Mouse (Mus musculus) hindbrain, embryonic 10.5 days (tissue): ENCODE measurements around the gene Bnc2. TPM values are rescaled to one million over a fixed set of nuclear protein-coding genes. Genes with fewer than 3 reads are reported as not detected.

ENCODE experiments used
- DNase-seq: peaks from one replicate; pipeline ENCODE4 v3.0.0-alpha.2; 2017; ENCODE audit warnings: low spot score
- H3K27ac ChIP-seq: fragments of 300-500 bp; sonication (generic); 2 replicates; pipeline ENCODE4 v1.5.1; 2016; ENCODE audit warnings: mild to moderate bottlenecking, moderate library complexity
- H3K27me3 ChIP-seq: fragments of 300-500 bp; sonication (generic); 2 replicates; pipeline ENCODE4 v1.6.1; 2016; ENCODE audit warnings: mild to moderate bottlenecking; ENCODE audit not compliant: poor library complexity, insufficient read depth, severe bottlenecking
- H3K36me3 ChIP-seq: fragments of 300-500 bp; sonication (generic); 2 replicates; pipeline ENCODE4 v1.6.1; 2016; ENCODE audit warnings: mild to moderate bottlenecking, moderate library complexity
- H3K4me1 ChIP-seq: fragments of 300-500 bp; sonication (generic); replicated peaks from 2 replicates; pipeline ENCODE4 v1.6.1; 2016; ENCODE audit warnings: mild to moderate bottlenecking
- H3K4me3 ChIP-seq: fragments of 300-500 bp; sonication (generic); 2 replicates; pipeline ENCODE4 v1.5.1; 2016; ENCODE audit warnings: mild to moderate bottlenecking, moderate library complexity
- H3K9me3 ChIP-seq: fragments of 300-500 bp; sonication (generic); 2 replicates; pipeline ENCODE4 v1.6.1; 2016; ENCODE audit warnings: mild to moderate bottlenecking, moderate library complexity
- WGBS: fragments of 180-500 bp; shearing (Covaris S2); methylation state at CpG from one replicate; pipeline ENCODE4 v1.1.7; 2016; 5-methylcytosine and 5-hydroxymethylcytosine counted together
- polyA plus RNA-seq: library from polyadenylated mRNA; unstranded; fragments of >200 nt; fragmentation: Nextera tagmentation; extraction: Ambion mirVana; gene quantifications from 2 replicates; pipeline ENCODE4 v1.2.1, GENCODE M21; 2016

Bnc2 gene
- polyA plus RNA-seq, 1 experiment from 2014 or later = 5.2 TPM

DNA sequence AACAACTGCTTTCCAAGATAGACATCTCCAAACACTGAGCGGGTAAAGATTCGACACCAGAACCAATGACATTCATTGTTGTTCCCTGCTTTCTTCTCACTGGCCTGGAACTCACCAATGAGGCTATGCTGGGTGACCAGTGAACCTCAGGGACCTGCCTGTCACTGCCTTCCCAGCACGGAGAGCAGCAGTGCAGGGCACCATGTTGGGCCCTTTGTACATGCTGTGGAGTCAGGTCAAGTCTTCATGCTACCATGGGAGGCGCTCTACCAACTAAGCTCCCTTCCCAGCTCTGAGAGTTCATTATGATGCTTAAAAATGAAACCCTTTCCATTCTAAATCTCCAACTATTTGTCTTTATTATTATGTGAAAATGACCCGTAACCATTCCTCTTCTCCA lies 6.8 kb downstream of the Bnc2 start:
- DNase-seq = no peak
- Histone ChIP-seq H3K4me3 (no peak overlapping the region), H3K4me1 (peaks cover 18% of the 10 kb centered on the region), H3K36me3 (no peaks in the 10 kb centered on the region), H3K27ac (no peak overlapping the region), H3K9me3 (no peaks in the 10 kb centered on the region), H3K27me3 (peaks cover 56% of the 10 kb centered on the region)
- WGBS = 80% methylated on average over 5 of the region's 5 CpGs

GRCm38 (mm10) chr4:84662228-84663065 lies 12.6 kb downstream of the Bnc2 start:
- DNase-seq = no peak
- H3K4me1 ChIP-seq = no peaks in the 10 kb centered on the region
- H3K36me3 ChIP-seq = no peaks in the 10 kb centered on the region
- no peaks in the 10 kb centered on the region for H3K9me3 ChIP-seq
- H3K4me3 ChIP-seq = no peak overlapping the region
- WGBS = 84% methylated on average over 5 of the region's 5 CpGs
- H3K27ac ChIP-seq = no peak overlapping the region
- H3K27me3 ChIP-seq = peaks cover 7% of the 10 kb centered on the region

GRCm38 (mm10) chr4:84661341-84661740 lies 13.7 kb downstream of the Bnc2 start:
- no peaks in the 10 kb centered on the region for H3K9me3 ChIP-seq
- H3K27me3 ChIP-seq = 0 out of 2 replicates have a peak, but pooled peaks cover under 1% of the 10 kb centered on the region
- WGBS = 84% methylated on average over 3 of the region's 3 CpGs
- no peaks in the 10 kb centered on the region for H3K4me1 ChIP-seq
- no peak overlapping the region for H3K4me3 ChIP-seq
- DNase-seq = no peak
- H3K36me3 ChIP-seq = no peaks in the 10 kb centered on the region
- no peak overlapping the region for H3K27ac ChIP-seq

- 57% methylated on average over 8 of the region's 8 CpGs for WGBS
These were observed 23.3 kb downstream of the Bnc2 start for GRCm38 (mm10) chr4:84651786-84652185.

DNA sequence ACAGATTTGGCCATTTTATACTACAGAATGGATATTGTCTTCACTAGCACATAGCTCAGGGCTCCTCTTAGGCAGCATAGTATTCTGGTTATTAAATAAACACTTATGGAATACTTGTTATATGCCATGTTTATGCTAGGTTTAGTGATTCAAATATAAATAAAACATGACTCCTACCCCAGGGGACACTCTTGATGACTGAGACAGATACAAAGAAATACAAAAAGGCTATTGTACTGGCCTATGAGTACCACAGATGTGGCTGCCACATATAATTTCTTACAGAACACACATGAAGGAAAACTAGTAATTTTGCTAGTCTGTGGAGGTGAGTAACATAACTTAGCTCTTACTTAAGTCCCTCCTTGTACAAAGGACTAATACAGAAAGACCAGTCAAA lies 28.5 kb downstream of the Bnc2 start:
- no peak overlapping the region for H3K4me3 ChIP-seq

More at GRCm38 (mm10) chr4:84651786-84652185, 23.3 kb downstream of the Bnc2 start:
- Histone ChIP-seq H3K4me3 (no peak overlapping the region), H3K36me3 (no peaks in the 10 kb centered on the region), H3K9me3 (no peaks in the 10 kb centered on the region), H3K27me3 (0 out of 2 replicates have a peak, but pooled peaks cover 5% of the 10 kb centered on the region), H3K27ac (no peak overlapping the region), H3K4me1 (no peaks in the 10 kb centered on the region; the same call in 1 of the 2 replicates)
- DNase-seq = no peak

DNA sequence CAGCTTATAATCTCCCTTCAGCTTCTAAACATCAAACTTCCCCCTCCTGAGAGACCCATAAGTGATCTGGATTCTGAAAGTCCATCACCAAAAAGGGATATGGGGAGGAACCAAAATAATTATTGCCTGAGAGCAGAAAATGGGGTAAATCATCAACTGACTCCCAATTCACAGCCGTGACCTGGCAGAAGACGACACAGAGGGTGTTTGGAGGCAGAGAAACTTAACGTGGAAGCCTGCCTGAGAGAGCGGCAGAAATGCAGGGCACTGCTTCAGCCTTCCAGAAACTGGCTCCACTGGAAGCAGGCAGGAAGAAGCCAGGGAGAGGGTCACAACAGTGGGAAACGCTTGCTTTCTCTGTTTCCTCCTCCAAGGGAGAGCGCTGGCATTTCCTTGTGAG lies 35.9 kb downstream of the Bnc2 start:
- Histone ChIP-seq H3K27ac (no peak overlapping the region), H3K36me3 (no peaks in the 10 kb centered on the region), H3K4me1 (peaks cover 41% of the 10 kb centered on the region), H3K4me3 (no peak overlapping the region), H3K9me3 (no peaks in the 10 kb centered on the region), H3K27me3 (peaks cover 76% of the 10 kb centered on the region)
- no peak for DNase-seq
- WGBS = 64% methylated on average over 6 of the region's 6 CpGs

More for the DNA sequence above, 28.5 kb downstream of the Bnc2 start:
- Histone ChIP-seq H3K27me3 (peaks cover 23% of the 10 kb centered on the region), H3K27ac (no peak overlapping the region), H3K9me3 (no peaks in the 10 kb centered on the region), H3K36me3 (no peaks in the 10 kb centered on the region), H3K4me1 (peaks cover 4% of the 10 kb centered on the region)
- no peak for DNase-seq

GRCm38 (mm10) chr4:84637641-84638040 lies 37.4 kb downstream of the Bnc2 start:
- Histone ChIP-seq H3K4me3 (peak overlapping the region; percentile 34), H3K36me3 (no peaks in the 10 kb centered on the region), H3K9me3 (no peaks in the 10 kb centered on the region), H3K27me3 (peaks cover 84% of the 10 kb centered on the region), H3K4me1 (peaks cover 53% of the 10 kb centered on the region), H3K27ac (peak overlapping the region; percentile 78)
- WGBS = under 1% methylated on average over 10 of the region's 10 CpGs
- DNase-seq = peak; percentile 84

- Histone ChIP-seq H3K27ac (peak overlapping the region; percentile 59), H3K27me3 (peaks cover 65% of the 10 kb centered on the region), H3K36me3 (no peaks in the 10 kb centered on the region), H3K9me3 (no peaks in the 10 kb centered on the region), H3K4me1 (peaks cover 53% of the 10 kb centered on the region), H3K4me3 (no peak overlapping the region)
- 32% methylated on average over 4 of the region's 4 CpGs for WGBS
- DNase-seq = no peak
These were observed 40.3 kb downstream of the Bnc2 start for GRCm38 (mm10) chr4:84634751-84635150.

GRCm38 (mm10) chr4:84633991-84634390 lies 41.1 kb downstream of the Bnc2 start:
- DNase-seq = no peak
- Histone ChIP-seq H3K27me3 (peaks cover 57% of the 10 kb centered on the region), H3K36me3 (no peaks in the 10 kb centered on the region), H3K9me3 (no peaks in the 10 kb centered on the region), H3K4me1 (peaks cover 53% of the 10 kb centered on the region), H3K27ac (no peak overlapping the region), H3K4me3 (no peak overlapping the region)
- 79% methylated on average over 1 of the region's 1 CpGs for WGBS

DNA sequence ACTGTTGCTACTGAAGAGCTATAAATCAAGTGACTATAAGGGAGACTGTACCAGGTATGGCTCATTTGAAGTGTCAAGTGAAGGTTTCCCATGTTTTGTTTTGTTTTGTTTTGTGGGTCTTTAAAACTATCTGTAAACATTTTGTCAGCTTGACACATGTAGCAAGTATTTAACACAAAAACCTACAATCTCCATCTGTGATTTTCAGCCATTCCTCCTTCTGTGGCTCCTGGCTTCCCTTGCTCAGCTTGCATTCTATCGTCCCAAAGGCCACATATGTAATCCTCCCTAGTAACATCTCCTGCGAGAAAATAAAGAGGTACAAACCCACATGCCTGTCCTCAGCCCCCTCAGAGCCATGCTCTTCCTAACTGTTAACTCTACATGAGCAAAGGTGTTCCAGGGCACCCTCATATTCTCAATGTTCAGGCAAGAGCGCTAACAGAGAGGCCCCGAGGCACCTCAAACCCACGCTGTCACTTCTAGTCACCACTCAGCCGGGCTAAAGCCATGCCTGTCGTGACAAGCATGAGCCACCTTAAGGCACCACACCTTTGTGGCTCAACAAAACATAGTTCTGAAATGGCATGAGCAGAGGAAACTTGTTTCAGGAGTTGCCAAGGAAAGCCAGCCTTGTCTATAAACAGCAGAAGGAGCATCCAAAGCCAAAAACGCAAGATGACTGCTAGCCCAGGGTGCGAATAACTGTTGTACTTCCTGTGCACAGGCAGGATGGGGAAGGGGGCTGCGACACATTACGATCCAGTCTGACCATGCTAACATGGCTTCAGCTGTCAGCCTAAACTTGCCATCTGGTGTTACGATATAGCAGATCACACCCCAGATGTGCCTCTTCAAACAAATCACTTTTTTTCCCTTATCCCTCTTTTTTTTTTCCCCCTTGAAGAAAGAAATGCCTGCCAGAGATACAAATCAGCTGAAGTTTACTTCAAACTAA lies 42.0 kb downstream of the Bnc2 start:
- 0 out of 2 replicates have a peak overlapping the region, but pooled peaks have one; percentile 37 for H3K27ac ChIP-seq

GRCm38 (mm10) chr4:84627616-84628015 lies 47.5 kb downstream of the Bnc2 start:
- Histone ChIP-seq H3K27me3 (peaks cover 11% of the 10 kb centered on the region), H3K27ac (no peak overlapping the region), H3K36me3 (no peaks in the 10 kb centered on the region), H3K4me1 (peaks cover 3% of the 10 kb centered on the region; the same call in 1 of the 2 replicates), H3K9me3 (no peaks in the 10 kb centered on the region), H3K4me3 (no peak overlapping the region)
- no peak for DNase-seq
- 94% methylated on average over 7 of the region's 7 CpGs for WGBS

More for the DNA sequence above, 42.0 kb downstream of the Bnc2 start:
- 76% methylated on average over 12 of the region's 12 CpGs for WGBS
- DNase-seq = no peak
- H3K9me3 ChIP-seq = no peaks in the 10 kb centered on the region
- no peak overlapping the region for H3K4me3 ChIP-seq
- H3K4me1 ChIP-seq = peaks cover 51% of the 10 kb centered on the region
- peaks cover 52% of the 10 kb centered on the region for H3K27me3 ChIP-seq
- no peaks in the 10 kb centered on the region for H3K36me3 ChIP-seq

DNA sequence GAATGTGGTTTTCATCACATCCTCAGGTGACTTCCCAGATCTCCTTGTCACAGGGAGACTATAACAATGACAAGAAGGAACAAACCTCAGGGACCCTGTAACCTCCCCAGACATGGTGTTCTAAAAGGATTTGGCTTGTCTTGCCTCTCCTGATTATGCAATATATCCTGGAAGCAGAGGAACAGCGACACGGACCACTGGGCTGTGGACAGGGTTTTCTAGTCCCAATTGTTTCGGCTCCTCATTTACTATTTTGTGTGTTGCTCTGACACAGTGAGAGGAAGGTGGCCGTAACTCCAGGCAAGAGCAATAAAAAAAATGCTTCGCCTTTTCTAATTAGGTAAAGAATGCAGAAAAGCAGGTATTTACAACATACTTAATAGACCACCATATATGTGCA lies 51.8 kb downstream of the Bnc2 start:
- Histone ChIP-seq H3K36me3 (no peaks in the 10 kb centered on the region), H3K27me3 (no peaks in the 10 kb centered on the region), H3K27ac (no peak overlapping the region), H3K9me3 (no peaks in the 10 kb centered on the region), H3K4me3 (no peak overlapping the region), H3K4me1 (peaks cover 7% of the 10 kb centered on the region; the same call in 1 of the 2 replicates)
- WGBS = 60% methylated on average over 5 of the region's 5 CpGs
- DNase-seq = no peak
